Mouse (Mus musculus) gastrocnemius, adult 8-10 months (tissue): ENCODE measurements around the gene Reln. TPM values are rescaled to one million over a fixed set of nuclear protein-coding genes. Genes with fewer than 3 reads are reported as not detected.

ENCODE experiments used
- DNase-seq, 2 experiments: peaks; one replicate each; pipeline ENCODE4 v3.0.0; 2022; ENCODE audit warnings: low spot score in 2 of 2
- total RNA-seq, 4 experiments: library from RNA; stranded (reverse); gene quantifications; 2 replicates each; pipeline ENCODE4 v1.2.4; 2022

Reln gene
- total RNA-seq, 4 experiments from 2014 or later: 1.3 to 4.9 (median 2.4) TPM

GRCm38 (mm10) chr5:21936096-21936495, 408.4 kb downstream of the Reln start:
- DNase-seq: no peak

DNA sequence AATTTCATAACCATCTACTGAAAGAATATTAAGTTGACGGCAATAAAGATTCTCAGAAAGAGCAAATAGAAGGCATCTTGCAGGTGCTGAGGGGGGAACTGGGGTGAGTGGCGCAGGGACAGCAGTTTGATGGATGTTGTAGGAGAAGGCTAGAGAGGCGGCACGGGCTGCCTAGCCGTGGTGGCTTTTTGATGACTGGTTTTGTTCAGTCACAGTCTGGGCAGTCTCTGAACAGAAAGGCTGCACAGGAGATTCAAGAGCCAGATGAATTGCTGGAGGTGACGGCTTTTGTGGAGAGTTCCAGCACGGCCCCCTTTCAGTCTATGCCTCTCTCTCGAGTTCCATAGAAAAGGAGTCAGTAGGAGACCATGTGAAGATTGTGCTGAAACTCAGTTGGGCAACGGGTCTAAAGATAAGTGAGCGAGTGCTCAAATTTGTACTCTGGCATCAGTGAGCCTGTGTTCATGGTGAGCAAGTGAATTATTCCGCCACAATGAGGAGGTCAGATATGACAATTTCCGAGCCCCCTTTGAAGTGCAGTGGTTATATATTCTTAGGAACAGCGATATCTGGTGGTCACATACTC, 409.6 kb downstream of the Reln start:
- no peak for DNase-seq

- no peak for DNase-seq
Measured at GRCm38 (mm10) chr5:21934173-21934698, 410.3 kb downstream of the Reln start.

DNA sequence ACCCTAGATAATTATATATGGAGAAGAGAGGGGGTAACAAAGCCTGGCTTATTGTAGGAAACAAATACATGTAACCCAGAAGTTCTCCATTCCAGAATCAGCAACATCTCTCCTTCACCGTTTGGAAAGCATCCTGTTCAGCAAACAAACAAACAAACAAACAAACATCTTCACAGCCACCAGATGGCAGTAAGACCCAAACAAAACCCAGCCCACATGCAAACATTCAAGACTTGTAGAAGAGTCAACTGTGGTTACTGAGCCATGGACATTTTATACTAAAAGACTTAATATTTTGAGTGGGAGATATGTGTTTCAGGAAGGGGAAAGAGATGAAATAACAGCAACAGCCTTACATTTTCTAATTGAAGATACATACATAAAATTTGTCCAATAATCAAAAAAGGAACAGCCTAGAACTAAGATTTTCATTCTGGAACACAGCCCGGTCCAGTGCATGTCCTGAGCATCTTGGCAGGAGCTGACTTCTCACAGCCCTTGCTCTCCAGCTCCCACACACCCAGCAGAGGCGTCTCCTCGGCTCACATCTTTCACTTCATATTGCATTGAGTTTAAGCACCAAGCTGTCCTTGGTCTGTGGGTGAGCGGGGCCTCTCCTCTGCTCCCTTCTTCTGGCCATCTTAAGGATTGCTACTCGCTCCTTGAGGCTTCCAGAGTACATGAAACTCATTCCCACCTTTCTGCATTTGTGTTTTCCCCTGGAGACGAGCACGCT, 411.0 kb downstream of the Reln start:
- no peak for DNase-seq

GRCm38 (mm10) chr5:21931151-21931550, 413.4 kb downstream of the Reln start:
- no peak for DNase-seq

DNA sequence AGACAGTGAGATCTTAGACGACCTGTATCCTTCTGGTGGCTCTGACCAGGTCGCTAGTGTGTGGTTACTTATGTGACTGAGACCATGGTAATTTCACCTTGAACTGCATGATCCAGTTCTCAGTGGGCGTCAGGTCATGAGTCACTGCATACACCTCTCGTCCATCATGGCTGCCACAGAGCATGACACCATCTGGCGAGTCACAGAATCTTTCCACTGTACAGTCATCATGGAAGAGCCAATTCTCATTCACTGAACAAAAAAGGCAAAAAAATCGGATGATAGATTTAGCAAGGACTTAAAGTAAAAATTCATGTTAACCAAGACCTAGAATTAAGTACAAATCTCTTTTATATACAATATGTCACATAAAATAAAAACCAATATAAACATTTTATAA, 424.2 kb downstream of the Reln start:
- no peak for DNase-seq

DNA sequence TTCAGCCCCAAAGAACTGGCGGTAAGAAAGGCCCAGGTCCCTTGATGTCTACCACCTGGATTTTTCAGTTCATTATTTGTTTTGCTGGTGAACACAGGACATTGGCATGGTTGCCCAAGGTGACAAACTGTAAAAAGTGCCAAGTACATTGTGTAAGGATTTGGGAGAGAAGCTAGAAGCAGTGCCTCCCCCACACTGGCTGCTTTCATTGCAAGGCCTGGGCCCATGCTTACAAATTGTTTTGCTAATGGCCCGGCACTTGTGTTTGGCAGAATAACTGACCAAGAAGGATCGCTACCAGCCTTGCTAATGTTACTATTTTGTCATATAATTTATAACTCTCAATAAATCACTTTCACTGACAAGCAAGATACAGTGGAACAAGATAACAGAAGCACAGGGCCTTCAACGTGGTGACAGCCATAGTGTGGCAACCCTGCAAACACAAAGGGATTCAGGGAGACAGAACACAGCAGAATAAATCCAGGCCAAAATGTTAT, 425.2 kb downstream of the Reln start:
- DNase-seq: no peak

DNA sequence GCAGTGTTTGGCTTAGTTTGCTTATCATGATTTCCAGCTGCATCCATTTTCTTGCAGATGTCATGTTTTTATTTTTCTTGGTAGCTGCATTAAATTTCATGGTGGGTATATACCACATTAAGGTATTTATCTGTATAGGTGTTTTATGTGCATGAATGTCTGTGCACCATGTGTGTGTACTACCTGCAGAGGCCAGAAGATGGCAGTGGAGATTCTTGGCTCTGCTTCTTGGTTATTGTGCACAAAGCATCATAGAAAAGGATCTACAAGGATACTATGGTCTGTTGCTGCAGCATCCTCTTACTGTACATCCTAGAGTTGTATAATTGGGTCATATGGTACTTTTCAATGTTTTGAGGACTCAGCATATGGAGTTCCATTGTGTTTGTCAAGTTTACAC, 428.5 kb downstream of the Reln start:
- no peak for DNase-seq

DNA sequence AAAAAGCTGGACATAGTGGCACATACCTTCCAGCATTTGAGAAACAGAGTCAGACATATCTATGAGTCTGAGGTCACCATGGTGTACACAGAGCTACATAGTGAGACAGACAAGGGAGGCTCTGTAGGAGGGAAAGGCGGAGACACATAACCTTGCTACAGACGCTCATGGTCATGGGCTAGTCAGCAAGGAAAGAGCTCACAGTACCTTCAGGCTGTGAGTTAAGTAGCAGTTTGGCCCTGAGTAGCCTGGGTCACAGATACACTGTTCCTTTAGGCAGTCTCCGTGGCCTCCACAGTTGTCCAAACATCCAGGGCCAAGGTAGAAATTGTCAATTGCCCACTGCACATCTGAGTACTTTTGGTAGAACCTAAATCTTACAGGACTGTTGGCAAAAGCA, 429.7 kb downstream of the Reln start:
- DNase-seq: no peak

DNA sequence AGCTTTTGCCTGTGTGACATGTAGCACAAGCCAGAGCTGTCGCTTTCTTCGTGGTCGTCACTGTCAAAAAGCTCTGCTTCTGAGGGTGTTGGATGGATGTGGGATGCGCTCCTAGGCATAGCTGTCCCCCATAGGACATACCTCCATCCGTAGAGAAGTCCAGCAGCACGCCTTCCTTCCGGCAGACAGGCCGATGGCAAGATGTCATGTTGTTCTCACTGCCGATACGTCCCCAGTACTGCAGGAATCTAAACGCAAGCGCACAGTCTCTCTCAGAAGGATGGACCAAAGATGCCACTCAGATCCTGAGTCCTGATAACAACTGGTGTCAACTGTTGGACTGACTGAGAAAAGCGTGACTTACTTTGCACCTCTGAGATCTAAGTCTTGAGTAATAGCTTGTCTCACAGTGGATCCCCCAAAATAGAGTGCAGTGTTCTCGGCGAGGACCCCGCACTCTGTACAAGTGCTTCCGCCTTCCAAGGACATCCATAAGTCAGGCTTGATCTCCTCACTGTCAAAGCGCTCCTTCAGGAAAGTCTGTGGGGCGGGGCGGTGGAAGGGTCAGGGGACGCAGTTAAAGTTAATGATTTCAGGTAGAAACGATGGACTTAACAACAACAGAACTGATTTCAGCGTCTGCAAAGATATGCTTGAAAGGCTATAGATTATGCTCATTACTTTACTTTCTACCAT, 431.5 kb downstream of the Reln start:
- DNase-seq: no peak

GRCm38 (mm10) chr5:21910726-21911125, 433.8 kb downstream of the Reln start:
- DNase-seq: no peak

DNA sequence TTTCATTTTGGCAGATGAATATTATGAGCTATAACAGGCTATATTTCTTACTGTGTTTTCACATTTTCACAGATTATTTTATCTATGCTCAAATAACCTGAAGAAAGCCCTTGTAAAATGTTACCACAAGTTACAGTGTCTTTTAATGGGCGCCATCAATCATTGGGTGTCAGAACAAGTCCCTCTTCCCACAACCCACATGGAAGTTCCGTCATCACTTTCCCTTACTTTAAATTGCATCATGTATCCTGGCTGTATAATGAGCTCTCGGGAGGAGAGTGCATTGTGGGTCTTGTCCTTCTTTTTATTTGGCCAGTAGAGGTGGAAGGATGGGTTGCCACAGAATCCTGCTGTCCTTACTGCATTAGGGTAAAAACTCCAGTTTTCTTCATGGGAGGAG, 434.8 kb downstream of the Reln start:
- DNase-seq: no peak

- no peak for DNase-seq
Measured at GRCm38 (mm10) chr5:21901411-21901810, 443.1 kb downstream of the Reln start.

- no peak for DNase-seq
Measured at GRCm38 (mm10) chr5:21900891-21901290, 443.6 kb downstream of the Reln start.

DNA sequence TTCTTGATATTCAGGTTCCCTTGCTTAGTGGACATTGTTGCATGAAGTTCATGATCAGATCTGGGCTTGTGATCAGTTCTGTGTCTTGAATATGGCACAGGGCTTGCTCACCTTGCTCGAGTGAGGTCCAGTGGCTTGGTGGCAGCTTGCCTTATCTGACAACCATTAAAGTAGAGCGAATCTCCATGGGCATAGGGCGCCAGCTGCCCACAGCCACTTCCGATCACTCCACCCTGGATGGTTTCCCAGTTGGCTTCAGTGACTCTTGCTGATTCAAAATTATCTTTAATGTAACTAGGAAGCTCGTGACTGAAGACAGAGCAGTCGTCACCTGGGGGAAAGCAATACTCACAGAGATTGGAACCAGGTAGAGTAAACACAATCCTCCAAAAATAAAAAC, 445.6 kb downstream of the Reln start:
- no peak for DNase-seq

DNA sequence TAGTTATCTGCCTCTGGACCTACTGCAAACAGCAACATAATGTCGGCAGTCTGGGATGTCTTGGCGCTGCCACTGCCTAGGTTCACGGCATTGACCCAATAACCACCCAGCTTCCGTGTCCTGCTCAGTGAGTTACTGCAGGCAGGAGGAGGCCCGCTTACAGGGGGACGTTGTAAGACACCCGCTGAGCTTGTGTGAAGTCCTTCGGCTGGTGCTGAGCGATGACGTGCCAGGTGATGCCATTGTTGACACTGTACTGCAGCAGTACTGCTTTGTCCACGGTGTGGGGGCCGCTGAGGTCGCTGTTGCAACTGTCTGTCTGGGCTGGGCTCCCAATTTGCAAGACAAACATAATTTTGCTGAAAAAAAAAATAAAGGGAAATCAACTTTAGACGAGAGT, 447.9 kb downstream of the Reln start:
- no peak for DNase-seq

DNA sequence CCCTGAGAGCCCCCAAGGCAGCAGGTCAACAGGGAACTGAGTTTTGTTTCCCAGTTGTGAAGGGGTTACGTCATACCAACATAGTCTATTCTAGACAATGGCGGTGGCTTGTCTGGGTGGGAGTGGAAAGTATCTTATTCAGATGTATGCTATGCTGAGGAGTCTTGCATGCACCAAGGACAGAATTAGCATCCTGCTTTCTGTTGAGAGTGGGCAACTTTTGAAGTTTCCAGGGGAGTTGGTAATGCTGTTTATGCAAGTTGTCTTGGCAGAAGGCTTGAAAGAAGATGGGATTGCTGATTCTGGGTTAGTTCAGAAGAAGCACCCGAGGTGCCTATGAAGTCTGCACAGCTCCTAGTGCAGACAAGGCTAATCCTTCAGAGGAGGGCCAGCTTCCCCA, 450.3 kb downstream of the Reln start:
- no peak for DNase-seq

- no peak for DNase-seq
Measured at GRCm38 (mm10) chr5:21866750-21867149, 477.8 kb downstream of the Reln start.

DNA sequence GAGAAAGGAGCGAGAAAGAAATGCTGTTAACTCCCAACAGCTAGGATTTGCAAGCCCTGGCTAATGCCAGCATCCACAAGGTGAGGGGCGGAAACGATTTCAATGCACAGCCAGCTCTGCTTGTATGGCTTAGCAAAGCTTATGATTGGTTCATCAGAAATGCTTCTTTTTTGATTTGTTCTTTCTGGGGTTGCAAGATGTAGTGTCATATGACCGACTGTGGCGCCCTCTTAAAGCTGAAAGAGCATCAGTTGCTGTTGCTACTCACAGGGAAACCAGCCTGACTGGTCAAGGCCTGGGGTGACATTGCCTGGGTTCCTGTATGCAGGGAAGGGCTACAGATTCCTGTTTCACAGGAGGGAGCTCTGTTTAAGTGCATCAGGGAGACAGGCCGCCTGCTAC, 478.2 kb downstream of the Reln start:
- no peak for DNase-seq

DNA sequence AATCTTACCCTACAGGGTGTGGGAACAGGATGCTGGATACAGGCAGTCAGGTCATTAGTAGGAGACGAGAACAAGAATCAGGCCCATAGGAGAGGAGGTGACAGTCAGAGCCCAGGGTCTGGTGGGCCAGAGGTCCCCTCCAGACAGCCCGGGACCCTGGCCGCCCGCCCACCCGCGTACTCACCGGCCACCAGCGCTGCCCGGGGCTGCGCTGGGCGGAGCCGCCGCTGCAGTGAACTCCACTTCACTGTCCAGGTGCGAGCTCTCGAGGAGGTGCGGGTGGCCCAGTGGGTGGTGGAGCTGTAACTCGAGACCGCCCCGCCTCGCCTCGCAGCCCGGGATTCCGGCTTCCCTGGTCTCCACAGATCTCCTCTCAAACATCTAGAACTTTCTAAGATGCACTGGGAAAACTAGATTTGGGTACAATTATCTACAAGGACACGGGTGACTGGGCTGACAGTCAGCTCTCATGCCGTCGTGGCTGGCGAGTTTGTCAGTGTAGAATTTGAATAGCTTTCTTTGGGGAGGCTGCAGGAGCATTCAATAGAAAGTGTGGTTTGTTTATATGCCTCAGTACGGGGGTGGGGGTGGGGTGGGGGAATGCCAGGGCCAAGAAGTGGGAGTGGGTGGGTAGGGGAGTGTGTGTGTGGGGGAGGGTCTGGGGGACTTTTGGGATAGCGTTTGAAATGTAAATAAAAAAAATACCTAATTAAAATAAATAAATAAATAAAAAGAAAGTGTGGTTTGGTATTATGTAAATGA, 479.0 kb downstream of the Reln start, which contains the start of gene Slc26a5:
Slc26a5 (minus strand) TSS at position 259 of the 762 bp plus-strand sequence.
- DNase-seq: no peak

DNA sequence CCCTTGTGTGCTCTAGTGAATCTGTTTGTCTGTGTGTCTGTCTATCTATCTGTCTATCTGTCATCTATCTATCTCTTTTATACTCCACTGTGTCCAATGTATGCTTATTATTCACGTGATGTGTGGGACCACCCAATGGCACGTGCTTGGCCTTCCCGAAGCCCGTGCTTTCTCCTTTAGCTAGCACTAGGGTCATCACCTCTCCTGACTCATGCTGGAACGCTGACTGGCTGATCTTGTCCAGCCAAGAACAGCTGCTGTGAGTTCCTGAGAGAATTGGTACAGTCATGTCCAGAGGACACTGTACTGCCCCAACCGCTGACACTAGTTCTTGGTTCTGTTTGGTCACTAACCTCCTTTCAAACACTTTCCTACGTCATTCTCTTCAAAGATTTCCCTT, 485.8 kb downstream of the Reln start:
- no peak for DNase-seq
